Mouse (Mus musculus) cerebellum, adult 2 months (tissue): Measurements from ENCODE around the gene Jsrp1.
"Not testable (repeated sequence)": the region's sequence is repeated elsewhere in the genome, so short reads cannot be mapped to it uniquely, and the experiment has no call there.

ENCODE experiments used
- CTCF ChIP-seq: fragments of 200-500 bp; IDR thresholded peaks from 2 replicates; pipeline ENCODE4 v1.5.1; 2011; ENCODE audit warnings: low read depth, mild to moderate bottlenecking, control low read depth, low read length, moderate library complexity, borderline replicate concordance; ENCODE audit not compliant: insufficient read depth
- POLR2A ChIP-seq: fragments of 200-500 bp; IDR thresholded peaks from 2 replicates; pipeline ENCODE4 v1.6.1; 2011; ENCODE audit warnings: low read length, control low read depth, borderline replicate concordance; ENCODE audit not compliant: insufficient read depth

DNA sequence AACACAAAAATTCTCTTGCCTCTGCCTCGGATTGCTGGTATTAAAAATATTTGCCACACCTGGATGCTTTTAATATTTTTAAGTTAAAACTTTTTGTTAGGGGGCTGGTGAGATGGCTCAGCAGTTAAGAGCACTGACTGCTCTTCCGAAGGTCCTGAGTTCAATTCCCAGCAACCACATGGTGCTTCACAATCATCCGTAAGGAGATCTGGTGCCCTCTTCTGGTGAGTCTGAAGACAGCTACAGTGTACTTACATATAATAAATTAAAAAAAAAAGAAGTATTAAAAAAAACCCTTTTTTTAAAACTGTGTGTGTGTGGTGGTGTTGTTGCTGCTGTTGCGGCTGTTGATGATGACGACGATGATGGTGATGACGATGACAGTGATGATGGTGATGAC lies 4.7 kb upstream of the Jsrp1 start:
- TF ChIP-seq CTCF, POLR2A: not testable (repeated sequence)
